Mouse (Mus musculus): Measurements from ENCODE around the gene Ceacam16.

Ceacam16 gene

GRCm38 (mm10) chr7:19843561-19843960, 17.5 kb downstream of the Ceacam16 start:
- peak; percentile 74 for DNase-seq (ENCODE audit: low spot score)

- DNase-seq (ENCODE audit: low spot score): no peak
Measured at GRCm38 (mm10) chr7:19842885-19843504, 18.1 kb downstream of the Ceacam16 start.

- DNase-seq (ENCODE audit: low spot score): no peak
Measured at GRCm38 (mm10) chr7:19841686-19842413, 19.2 kb downstream of the Ceacam16 start.

GRCm38 (mm10) chr7:19840936-19841335, 20.2 kb downstream of the Ceacam16 start:
- DNase-seq (ENCODE audit: low spot score): no peak

- no peak for DNase-seq (ENCODE audit: low spot score)
Measured at GRCm38 (mm10) chr7:19840371-19840770, 20.7 kb downstream of the Ceacam16 start.

GRCm38 (mm10) chr7:19836843-19837242, 24.3 kb downstream of the Ceacam16 start:
- DNase-seq (ENCODE audit: low spot score): no peak

GRCm38 (mm10) chr7:19834055-19834454, 27.0 kb downstream of the Ceacam16 start:
- DNase-seq (ENCODE audit: low spot score): no peak

GRCm38 (mm10) chr7:19831837-19832236, 29.3 kb downstream of the Ceacam16 start:
- DNase-seq (ENCODE audit: low spot score): no peak

- DNase-seq (ENCODE audit: low spot score): peak; percentile 92
Measured at GRCm38 (mm10) chr7:19830682-19831156, 30.4 kb downstream of the Ceacam16 start.

- no peak for DNase-seq (ENCODE audit: low spot score)
Measured at GRCm38 (mm10) chr7:19829694-19830093, 31.4 kb downstream of the Ceacam16 start.

GRCm38 (mm10) chr7:19826756-19827155, 34.3 kb downstream of the Ceacam16 start:
- DNase-seq (ENCODE audit: low spot score): no peak

- DNase-seq (ENCODE audit: low spot score): peak; percentile 87
Measured at GRCm38 (mm10) chr7:19824182-19824973, 36.7 kb downstream of the Ceacam16 start.

- DNase-seq (ENCODE audit: low spot score): no peak
Measured at GRCm38 (mm10) chr7:19823256-19824181, 37.6 kb downstream of the Ceacam16 start.

GRCm38 (mm10) chr7:19822604-19823058, 38.5 kb downstream of the Ceacam16 start, which contains the start of gene Bcl3:
Bcl3 (minus strand) TSS chr7:19822770.
- peak; percentile 59 for DNase-seq (ENCODE audit: low spot score)

GRCm38 (mm10) chr7:19822193-19822592, 38.9 kb downstream of the Ceacam16 start:
- DNase-seq (ENCODE audit: low spot score): no peak

GRCm38 (mm10) chr7:19821633-19822032, 39.5 kb downstream of the Ceacam16 start:
- no peak for DNase-seq (ENCODE audit: low spot score)

GRCm38 (mm10) chr7:19820347-19821048, 40.6 kb downstream of the Ceacam16 start:
- DNase-seq (ENCODE audit: low spot score): no peak

- no peak for DNase-seq (ENCODE audit: low spot score)
Measured at GRCm38 (mm10) chr7:19818875-19819274, 42.2 kb downstream of the Ceacam16 start.

GRCm38 (mm10) chr7:19818440-19818839, 42.7 kb downstream of the Ceacam16 start:
- DNase-seq (ENCODE audit: low spot score): no peak

- peak; percentile 66 for DNase-seq (ENCODE audit: low spot score)
Measured at GRCm38 (mm10) chr7:19817382-19818105, 43.6 kb downstream of the Ceacam16 start.

Measured in ovary, postnatal 36 days (tissue).